Mouse (Mus musculus): ENCODE results near the gene Ttc4. TPM values are rescaled to one million over a fixed set of nuclear protein-coding genes. Genes with fewer than 3 reads are reported as not detected.

Ttc4 gene
- polyA plus RNA-seq, 1 experiment from 2014 or later, result 89.0 TPM

Other genes starting within 250 kb of the Ttc4 start
- gene Pcsk9, start 214.6 kb downstream of the Ttc4 start, polyA plus RNA-seq (2015; fragmentation: Nextera tagmentation; extraction: Ambion mirVana), result 5.5 and 6.5 TPM in 2 replicates
- gene Bsnd, start 186.7 kb downstream of the Ttc4 start, polyA plus RNA-seq (2015; fragmentation: Nextera tagmentation; extraction: Ambion mirVana), result not detected in 2 replicates
- gene Dhcr24, start 117.9 kb downstream of the Ttc4 start, polyA plus RNA-seq (2015; fragmentation: Nextera tagmentation; extraction: Ambion mirVana), result 5.6 and 6.2 TPM in 2 replicates
- gene Lexm, start 61.7 kb downstream of the Ttc4 start, polyA plus RNA-seq (2015; fragmentation: Nextera tagmentation; extraction: Ambion mirVana), result not detected in 2 replicates
- gene Ttc22, start 56.5 kb downstream of the Ttc4 start, polyA plus RNA-seq (2015; fragmentation: Nextera tagmentation; extraction: Ambion mirVana), result 18.7 and 19.2 TPM in 2 replicates
- gene Pars2, start 27.9 kb downstream of the Ttc4 start, polyA plus RNA-seq (2015; fragmentation: Nextera tagmentation; extraction: Ambion mirVana), result 12.4 and 14.0 TPM in 2 replicates
- 0.15 and 0.29 TPM in 2 replicates for gene Mroh7, start 52.0 kb upstream of the Ttc4 start, polyA plus RNA-seq (2015; fragmentation: Nextera tagmentation; extraction: Ambion mirVana)
- 0.57 and 0.65 TPM in 2 replicates for gene Fam151a, start 54.9 kb upstream of the Ttc4 start, polyA plus RNA-seq (2015; fragmentation: Nextera tagmentation; extraction: Ambion mirVana)
- gene Acot11, start 126.1 kb upstream of the Ttc4 start, polyA plus RNA-seq (2015; fragmentation: Nextera tagmentation; extraction: Ambion mirVana), result 4.0 and 4.8 TPM in 2 replicates
- gene Ssbp3, start 231.8 kb upstream of the Ttc4 start, polyA plus RNA-seq (2015; fragmentation: Nextera tagmentation; extraction: Ambion mirVana), result 93.9 and 112 TPM in 2 replicates